Mouse (Mus musculus): Measurements from ENCODE around the gene Wee1. TPM values are rescaled to one million over a fixed set of nuclear protein-coding genes. Genes with fewer than 3 reads are reported as not detected.
"Not testable (repeated sequence)": the region's sequence is repeated elsewhere in the genome, so short reads cannot be mapped to it uniquely, and the experiment has no call there.

The Wee1 gene
- polyA plus RNA-seq, 1 experiment from 2014 or later: 31.6 TPM

DNA sequence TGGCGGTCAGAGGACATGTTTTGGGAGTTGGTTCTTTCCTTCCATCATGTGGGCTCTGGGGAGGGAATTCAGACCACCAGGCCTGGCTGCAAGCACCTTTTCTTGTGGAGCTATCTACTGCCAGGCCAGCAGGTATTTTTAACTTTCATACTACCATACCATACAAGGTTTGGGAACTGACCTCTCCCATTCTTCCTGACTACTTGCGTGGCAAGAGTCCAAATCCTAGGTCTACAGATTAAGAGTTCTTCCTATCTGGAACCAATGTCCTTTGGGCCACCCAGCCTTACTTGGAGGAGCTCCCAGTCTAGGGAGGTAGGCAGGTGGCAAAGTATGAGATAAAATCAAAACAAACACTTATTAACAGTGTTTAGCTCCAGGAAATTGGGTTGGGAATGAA, 3.4 kb upstream of the Wee1 start:
- H3K27me3 ChIP-seq (ENCODE audit: control insufficient read depth, insufficient read depth, low read length): no peaks in the 10 kb centered on the region
- WGBS: 94% methylated on average over 2 of the region's 2 CpGs
- DNase-seq (ENCODE audit: low spot score) (no peak), ATAC-seq (ENCODE audit: insufficient read depth, low FRiP score, low TSS enrichment) (no peak)
- no peak overlapping the region for H3K9ac ChIP-seq (ENCODE audit: low read length)
- H3K9me3 ChIP-seq (ENCODE audit: control insufficient read depth, low read length): no peaks in the 10 kb centered on the region
- H3K4me2 ChIP-seq (ENCODE audit: low read depth): no peak overlapping the region
- no peaks in the 10 kb centered on the region for H3K36me3 ChIP-seq (ENCODE audit: control insufficient read depth, insufficient read depth, low read length)
- no peak overlapping the region for H3K27ac ChIP-seq (ENCODE audit: low read depth, low read length)
- no peak overlapping the region for H3K4me3 ChIP-seq (ENCODE audit: low read depth, low read length)
- H3K4me1 ChIP-seq (ENCODE audit: control insufficient read depth, insufficient read depth, low read length): no peaks in the 10 kb centered on the region

DNA sequence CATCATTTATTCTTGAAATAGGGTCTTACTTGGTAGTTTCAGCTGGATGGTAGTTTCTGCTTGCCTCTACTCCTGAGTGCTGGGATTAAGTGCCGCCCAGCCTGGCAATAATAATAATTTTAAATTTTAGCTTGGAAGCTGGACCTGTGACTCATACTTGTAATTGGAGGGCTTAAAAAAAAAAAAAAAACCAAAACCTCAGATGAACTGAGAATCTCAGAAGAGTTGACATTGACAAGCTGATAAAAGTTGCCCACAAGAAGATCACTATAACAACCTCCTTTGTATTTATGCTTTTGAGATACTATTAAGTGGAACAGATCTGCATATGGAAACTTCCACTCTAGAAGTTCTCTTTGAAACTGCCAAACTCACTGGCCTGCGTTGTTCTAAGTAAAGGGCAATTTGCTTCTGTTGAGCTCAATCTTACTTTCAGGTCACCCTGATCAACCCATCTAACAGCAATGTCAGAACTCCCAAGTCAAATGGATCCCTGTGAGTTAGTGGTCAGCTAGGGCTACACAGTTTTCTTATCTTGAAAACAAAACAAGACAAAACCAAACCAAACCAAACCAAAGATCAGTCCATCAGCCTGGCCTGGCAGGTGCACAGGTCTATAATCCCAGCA, 1.6 kb upstream of the Wee1 start:
- ATAC-seq (ENCODE audit: insufficient read depth, low FRiP score, low TSS enrichment) (no peak), DNase-seq (ENCODE audit: low spot score) (no peak)
- no peak overlapping the region for H3K27ac ChIP-seq (ENCODE audit: low read depth, low read length)
- H3K4me3 ChIP-seq (ENCODE audit: low read depth, low read length): no peak overlapping the region
- H3K27me3 ChIP-seq (ENCODE audit: control insufficient read depth, insufficient read depth, low read length): no peaks in the 10 kb centered on the region
- no peak overlapping the region for H3K4me2 ChIP-seq (ENCODE audit: low read depth)
- WGBS: 84% methylated on average over 2 of the region's 2 CpGs
- no peaks in the 10 kb centered on the region for H3K36me3 ChIP-seq (ENCODE audit: control insufficient read depth, insufficient read depth, low read length)
- H3K4me1 ChIP-seq (ENCODE audit: control insufficient read depth, insufficient read depth, low read length): no peaks in the 10 kb centered on the region
- no peaks in the 10 kb centered on the region for H3K9me3 ChIP-seq (ENCODE audit: control insufficient read depth, low read length)
- H3K9ac ChIP-seq (ENCODE audit: low read length): no peak overlapping the region

DNA sequence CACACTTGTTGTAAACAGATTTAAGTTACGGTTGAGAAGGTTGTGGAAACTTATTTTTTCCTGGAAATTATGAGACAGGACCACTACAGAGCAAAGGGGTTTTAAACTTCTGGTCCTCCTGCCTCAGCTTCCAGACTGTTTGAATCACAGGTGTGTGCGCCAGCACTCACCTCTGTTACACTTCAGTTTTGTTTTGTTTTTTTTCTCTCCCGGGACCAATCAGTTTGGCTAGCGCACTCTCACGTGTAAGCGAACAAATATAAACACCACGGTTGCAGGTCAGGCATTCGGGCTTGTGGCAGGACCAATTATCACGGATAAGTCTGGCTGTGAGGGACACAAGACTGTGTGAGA, 707 bp upstream of the Wee1 start:
- H3K27me3 ChIP-seq (ENCODE audit: control insufficient read depth, insufficient read depth, low read length): no peaks in the 10 kb centered on the region
- peak overlapping the region; percentile 95 for H3K4me3 ChIP-seq (ENCODE audit: low read depth, low read length)
- H3K36me3 ChIP-seq (ENCODE audit: control insufficient read depth, insufficient read depth, low read length): no peaks in the 10 kb centered on the region
- no peak for DNase-seq (ENCODE audit: low spot score)
- peak overlapping the region; percentile 64 for H3K9ac ChIP-seq (ENCODE audit: low read length)
- ATAC-seq (ENCODE audit: insufficient read depth, low FRiP score, low TSS enrichment): 0 out of 2 replicates have a peak, but pooled peaks have one; percentile 0
- peak overlapping the region; percentile 62 for H3K4me2 ChIP-seq (ENCODE audit: low read depth)
- H3K4me1 ChIP-seq (ENCODE audit: control insufficient read depth, insufficient read depth, low read length): no peaks in the 10 kb centered on the region
- 5% methylated on average over 9 of the region's 9 CpGs for WGBS
- H3K9me3 ChIP-seq (ENCODE audit: control insufficient read depth, low read length): no peaks in the 10 kb centered on the region
- peak overlapping the region; percentile 49; the same call in 1 of the 2 replicates for H3K27ac ChIP-seq (ENCODE audit: low read depth, low read length)

- H3K27me3 ChIP-seq (ENCODE audit: control insufficient read depth, insufficient read depth, low read length): no peaks in the 10 kb centered on the region
- DNase-seq (ENCODE audit: low spot score): no peak
- peak overlapping the region; percentile 88 for H3K9ac ChIP-seq (ENCODE audit: low read length)
- H3K27ac ChIP-seq (ENCODE audit: low read depth, low read length): peak overlapping the region; percentile 89
- H3K4me2 ChIP-seq (ENCODE audit: low read depth): peak overlapping the region; percentile 62
- no peaks in the 10 kb centered on the region for H3K4me1 ChIP-seq (ENCODE audit: control insufficient read depth, insufficient read depth, low read length)
- no peaks in the 10 kb centered on the region for H3K36me3 ChIP-seq (ENCODE audit: control insufficient read depth, insufficient read depth, low read length)
- peak overlapping the region; percentile 95 for H3K4me3 ChIP-seq (ENCODE audit: low read depth, low read length)
- 0% methylated on average over 26 of the region's 27 CpGs for WGBS
- no peaks in the 10 kb centered on the region for H3K9me3 ChIP-seq (ENCODE audit: control insufficient read depth, low read length)
- no peak; the same call in 1 of the 2 replicates for ATAC-seq (ENCODE audit: insufficient read depth, low FRiP score, low TSS enrichment)
These were observed 381 bp downstream of the Wee1 start for GRCm38 (mm10) chr7:110122289-110122564.

DNA sequence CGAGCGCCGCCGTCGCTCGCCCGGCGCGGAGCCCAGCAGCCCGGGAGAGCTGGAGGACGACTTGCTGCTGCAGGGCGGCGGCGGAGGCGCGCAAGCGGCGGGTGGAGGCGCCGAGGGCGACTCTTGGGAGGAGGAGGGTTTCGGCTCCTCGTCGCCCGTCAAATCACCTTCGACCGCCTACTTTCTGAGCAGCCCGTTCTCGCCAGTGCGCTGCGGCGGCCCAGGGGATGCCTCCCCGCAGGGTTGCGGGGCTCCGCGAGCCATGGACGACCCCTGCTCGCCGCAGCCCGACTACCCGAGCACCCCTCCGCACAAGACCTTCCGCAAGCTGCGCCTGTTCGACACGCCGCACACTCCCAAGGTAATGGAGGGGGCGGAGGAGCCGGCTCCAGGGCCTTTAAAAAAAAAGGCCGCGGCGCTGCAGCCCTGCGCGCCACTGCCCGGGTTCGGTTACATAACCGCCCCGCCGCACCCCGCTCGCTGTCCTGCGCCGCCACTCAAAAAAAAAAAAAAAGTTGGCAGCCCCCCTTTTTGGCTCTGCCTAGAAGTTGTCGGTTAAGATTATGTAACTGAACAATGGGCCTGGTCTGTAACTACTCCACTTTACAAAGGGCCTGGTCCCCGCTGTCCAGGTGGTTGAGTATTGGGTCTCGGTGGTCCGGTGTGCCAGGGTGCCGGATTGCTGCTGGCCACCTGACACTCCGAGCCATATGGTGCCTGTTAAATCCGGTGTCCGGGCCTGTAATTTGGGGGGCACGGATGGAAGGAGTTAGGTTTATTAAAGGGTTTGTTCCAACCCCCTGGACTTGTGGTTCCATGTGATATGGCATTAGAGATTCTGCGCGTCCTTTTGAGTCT, 948 bp downstream of the Wee1 start:
- WGBS: under 1% methylated on average over 73 of the region's 74 CpGs
- no peaks in the 10 kb centered on the region for H3K36me3 ChIP-seq (ENCODE audit: control insufficient read depth, insufficient read depth, low read length)
- H3K4me2 ChIP-seq (ENCODE audit: low read depth): peak overlapping the region; percentile 62
- peak overlapping the region; percentile 95 for H3K4me3 ChIP-seq (ENCODE audit: low read depth, low read length)
- peak; percentile 66 for DNase-seq (ENCODE audit: low spot score)
- no peaks in the 10 kb centered on the region for H3K9me3 ChIP-seq (ENCODE audit: control insufficient read depth, low read length)
- no peaks in the 10 kb centered on the region for H3K4me1 ChIP-seq (ENCODE audit: control insufficient read depth, insufficient read depth, low read length)
- H3K27ac ChIP-seq (ENCODE audit: low read depth, low read length): peak overlapping the region; percentile 89
- H3K9ac ChIP-seq (ENCODE audit: low read length): peak overlapping the region; percentile 88
- ATAC-seq (ENCODE audit: insufficient read depth, low FRiP score, low TSS enrichment): peak; percentile 14; the same call in 1 of the 2 replicates
- H3K27me3 ChIP-seq (ENCODE audit: control insufficient read depth, insufficient read depth, low read length): no peaks in the 10 kb centered on the region

DNA sequence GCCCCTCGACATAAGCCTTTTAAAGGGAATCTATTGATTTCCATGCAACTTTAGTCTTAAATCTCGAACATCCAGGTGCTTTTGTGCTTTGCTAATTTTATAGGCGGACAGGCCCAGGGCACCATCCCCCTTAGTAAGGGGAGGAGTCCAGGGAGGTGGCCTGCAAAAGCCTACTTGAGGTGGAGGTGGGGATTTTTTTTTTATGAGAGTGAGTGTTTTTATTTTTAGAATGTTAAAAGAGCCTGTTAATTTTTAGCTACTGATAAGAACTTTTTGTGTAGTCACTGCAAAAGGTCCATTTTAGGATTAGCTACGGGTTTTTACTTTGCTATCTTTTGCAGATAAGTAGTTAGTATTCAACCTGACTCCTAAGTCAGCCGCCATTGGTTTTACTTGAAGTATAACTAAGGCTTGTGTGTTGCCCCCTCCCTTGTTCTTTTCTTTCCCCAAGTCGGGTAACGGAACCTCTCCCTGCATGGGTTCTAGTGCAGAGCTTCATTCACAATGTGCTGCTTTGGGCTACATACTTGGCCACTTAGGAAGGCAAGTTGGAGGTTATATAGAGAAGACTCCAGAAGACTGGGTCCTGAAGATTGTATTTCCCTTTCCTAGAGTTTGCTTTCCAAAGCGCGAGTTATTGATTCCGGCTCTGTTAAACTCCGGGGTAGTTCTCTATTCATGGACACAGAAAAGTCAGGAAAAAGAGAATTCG, 2.2 kb downstream of the Wee1 start:
- WGBS: 58% methylated on average over 12 of the region's 12 CpGs
- no peaks in the 10 kb centered on the region for H3K27me3 ChIP-seq (ENCODE audit: control insufficient read depth, insufficient read depth, low read length)
- H3K4me1 ChIP-seq (ENCODE audit: control insufficient read depth, insufficient read depth, low read length): no peaks in the 10 kb centered on the region
- no peak overlapping the region for H3K9ac ChIP-seq (ENCODE audit: low read length)
- H3K9me3 ChIP-seq (ENCODE audit: control insufficient read depth, low read length): no peaks in the 10 kb centered on the region
- H3K4me3 ChIP-seq (ENCODE audit: low read depth, low read length): peak overlapping the region; percentile 95
- no peak overlapping the region for H3K27ac ChIP-seq (ENCODE audit: low read depth, low read length)
- no peaks in the 10 kb centered on the region; the same call in 1 of the 2 replicates for H3K36me3 ChIP-seq (ENCODE audit: control insufficient read depth, insufficient read depth, low read length)
- ATAC-seq (ENCODE audit: insufficient read depth, low FRiP score, low TSS enrichment) (no peak), DNase-seq (ENCODE audit: low spot score) (no peak)
- H3K4me2 ChIP-seq (ENCODE audit: low read depth): peak overlapping the region; percentile 62

DNA sequence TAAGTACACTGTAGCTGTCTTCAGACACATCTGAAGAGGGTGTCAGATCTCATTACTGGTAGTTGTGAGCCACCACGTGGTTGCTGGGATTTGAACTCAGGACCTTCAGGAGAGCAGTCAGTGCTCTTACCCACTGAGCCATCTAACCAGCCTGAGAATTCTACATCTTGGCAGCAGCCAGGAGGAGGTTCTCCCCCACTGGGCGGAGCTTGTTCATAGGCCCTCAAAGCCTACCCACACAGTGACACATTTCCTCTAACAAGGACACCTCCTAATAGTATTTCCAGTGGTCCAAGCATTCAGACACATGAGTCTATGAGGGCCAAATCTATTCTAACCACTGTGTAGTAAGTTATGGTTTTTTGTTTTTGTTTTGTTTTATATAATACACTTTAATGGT, 6.7 kb downstream of the Wee1 start:
- H3K9me3 ChIP-seq (ENCODE audit: control insufficient read depth, low read length): no peaks in the 10 kb centered on the region
- no peak for DNase-seq (ENCODE audit: low spot score)
- no peak overlapping the region for H3K4me3 ChIP-seq (ENCODE audit: low read depth, low read length)
- WGBS: 79% methylated on average over 2 of the region's 2 CpGs
- no peak for ATAC-seq (ENCODE audit: insufficient read depth, low FRiP score, low TSS enrichment)
- no peak overlapping the region for H3K27ac ChIP-seq (ENCODE audit: low read depth, low read length)
- H3K9ac ChIP-seq (ENCODE audit: low read length): no peak overlapping the region
- H3K4me2 ChIP-seq (ENCODE audit: low read depth): no peak overlapping the region
- no peaks in the 10 kb centered on the region for H3K27me3 ChIP-seq (ENCODE audit: control insufficient read depth, insufficient read depth, low read length)
- H3K36me3 ChIP-seq (ENCODE audit: control insufficient read depth, insufficient read depth, low read length): peaks cover 7% of the 10 kb centered on the region
- no peaks in the 10 kb centered on the region for H3K4me1 ChIP-seq (ENCODE audit: control insufficient read depth, insufficient read depth, low read length)

- H3K9ac ChIP-seq (ENCODE audit: low read length); ATAC-seq (ENCODE audit: insufficient read depth, low FRiP score, low TSS enrichment); H3K4me3 ChIP-seq (ENCODE audit: low read depth, low read length); H3K27ac ChIP-seq (ENCODE audit: low read depth, low read length); H3K27me3 ChIP-seq (ENCODE audit: control insufficient read depth, insufficient read depth, low read length); DNase-seq (ENCODE audit: low spot score); H3K4me1 ChIP-seq (ENCODE audit: control insufficient read depth, insufficient read depth, low read length); H3K4me2 ChIP-seq (ENCODE audit: low read depth); H3K9me3 ChIP-seq (ENCODE audit: control insufficient read depth, low read length): not testable (repeated sequence)
- peaks cover 17% of the 10 kb centered on the region for H3K36me3 ChIP-seq (ENCODE audit: control insufficient read depth, insufficient read depth, low read length)
- WGBS: 92% methylated on average over 2 of the region's 2 CpGs
These were observed 10.4 kb downstream of the Wee1 start for GRCm38 (mm10) chr7:110132272-110132671.
